Mouse (Mus musculus) Patski (cell line): Measurements from ENCODE around the gene Snx8. TPM values are rescaled to one million over a fixed set of nuclear protein-coding genes. Genes with fewer than 3 reads are reported as not detected.
A peak's percentile ranks its signal among the peaks of the same experiment; 100 is the strongest.

Experiments used
- ATAC-seq: fragments of 100-300 bp; one replicate; pipeline ENCODE4 v1.8.0; 2021
- CTCF ChIA-PET: fragments of 350-600 bp; sonication (Branson Sonifier 250); formaldehyde crosslinking; loops from one replicate; lab custom pipeline; 2022; ENCODE audit warnings: inconsistent platforms; lab: Charles Lee
- POLR2A ChIA-PET: fragments of 350-600 bp; sonication (Branson Sonifier 250); formaldehyde crosslinking; loops from one replicate; lab custom pipeline; 2022; ENCODE audit warnings: antibody characterized with exemption, inconsistent platforms; lab: Charles Lee
- DNase-seq: peaks from one replicate; pipeline ENCODE4 v3.0.0-alpha.2; 2011; ENCODE audit warnings: low read depth, low spot score
- H3K27me3 ChIP-seq: fragments of 371-371 bp; one replicate; pipeline ENCODE4 v1.5.1; 2021
- CTCF ChIP-seq: fragments of 100-300 bp; IDR thresholded peaks from one replicate; pipeline ENCODE4 v1.5.1; 2021
- in situ Hi-C: fragments of 300-500 bp; cut with MboI; formaldehyde crosslinking; loops from 3 replicates; pipeline ENCODE4 v1.11.1; 2018; ENCODE audit warnings: low pct_unique_long_range_greater_than_20kb, mixed read lengths
- polyA plus RNA-seq: library from polyadenylated mRNA; unstranded; gene quantifications from one replicate; pipeline ENCODE4 v1.2.3, GENCODE M21; 2021

Gene Snx8
- polyA plus RNA-seq, 1 experiment from 2014 or later: 26.3 TPM

DNA sequence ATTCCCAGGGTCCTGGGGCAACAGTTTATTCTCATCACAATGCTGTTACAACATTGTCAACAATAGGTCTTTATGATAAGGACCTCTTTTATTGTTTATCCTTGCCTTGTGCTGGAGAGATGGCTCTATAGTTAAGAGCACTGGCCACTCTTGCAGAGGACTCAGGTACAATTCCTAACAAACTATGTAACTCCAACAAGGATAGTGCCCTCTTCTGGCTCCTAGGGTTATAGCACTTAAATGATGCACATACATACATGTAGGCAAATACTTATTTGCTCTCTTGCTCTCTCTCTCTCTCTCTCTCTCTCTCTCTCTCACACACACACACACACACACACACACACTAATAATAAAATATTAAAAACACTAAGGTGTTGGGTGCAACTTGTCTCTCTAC is 19.7 kb upstream of the Snx8 start:
- peak; percentile 32 for TF ChIP-seq CTCF
- no peak for ATAC-seq
- DNase-seq: no peak
- ChIA-PET CTCF (no interaction called here), POLR2A (no interaction called here)
- in situ Hi-C loops: no loop called here
- H3K27me3 ChIP-seq: no peaks in the 10 kb centered on the region

DNA sequence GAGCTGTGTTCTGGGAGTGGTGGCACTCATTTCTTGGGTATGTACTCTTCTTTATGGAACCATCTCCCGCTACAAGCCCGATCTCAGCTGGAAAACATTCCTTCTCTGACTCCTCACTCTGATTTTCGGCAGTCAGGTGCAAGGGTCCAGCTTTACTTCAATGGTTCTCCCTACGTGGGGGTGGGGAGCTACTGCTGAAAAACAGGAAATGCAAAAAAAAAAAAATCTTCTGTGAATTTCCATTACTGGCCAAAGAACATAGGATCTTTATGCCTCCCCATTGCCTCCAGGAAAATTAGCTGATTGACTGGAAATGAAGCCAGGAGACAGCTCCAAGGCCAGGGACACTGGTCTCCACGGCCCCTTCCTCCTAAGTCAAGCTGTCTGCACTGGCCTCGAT is 17.6 kb upstream of the Snx8 start:
- ChIA-PET CTCF (interaction anchor here (1.1 to 4.8 kb wide), 6 partner anchors 8 to 73 kb away, joined by 3 to 27 read pairs (median 4); no protein-coding TSS in a partner anchor), POLR2A (interaction anchor here (0.6 kb wide), 1 partner anchor 882 kb away, joined by 3 read pairs; no protein-coding TSS in a partner anchor)
- no peak for TF ChIP-seq CTCF
- in situ Hi-C loops: no loop called here
- ATAC-seq: no peak
- no peak for DNase-seq
- no peaks in the 10 kb centered on the region for H3K27me3 ChIP-seq

DNA sequence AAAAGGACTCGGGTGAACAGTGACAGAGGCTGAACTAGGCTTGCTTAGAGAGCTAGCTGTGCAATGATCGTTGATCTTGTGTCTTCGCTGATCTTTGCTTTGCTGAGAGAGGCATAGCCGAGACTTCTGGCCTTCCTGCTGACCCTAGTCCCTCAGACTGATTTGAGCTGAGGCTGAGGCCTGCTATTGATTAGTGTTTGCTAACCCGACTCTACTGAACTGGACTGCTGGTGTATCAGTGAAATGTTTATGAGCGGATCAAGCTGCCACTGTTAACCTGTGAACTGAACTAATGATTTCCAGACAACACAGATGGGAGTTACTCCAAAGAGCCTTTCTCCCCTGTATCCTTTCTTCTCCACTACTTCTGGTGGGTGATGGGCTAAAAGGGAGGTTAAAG is 16.1 kb upstream of the Snx8 start:
- no peak for DNase-seq
- ChIA-PET POLR2A (no interaction called here), CTCF (interaction anchor here (2.4 to 4.8 kb wide), 2 partner anchors 10 to 49 kb away, joined by 5 to 27 read pairs; no protein-coding TSS in a partner anchor)
- TF ChIP-seq CTCF: no peak
- in situ Hi-C loops: no loop called here
- H3K27me3 ChIP-seq: no peaks in the 10 kb centered on the region
- no peak for ATAC-seq

DNA sequence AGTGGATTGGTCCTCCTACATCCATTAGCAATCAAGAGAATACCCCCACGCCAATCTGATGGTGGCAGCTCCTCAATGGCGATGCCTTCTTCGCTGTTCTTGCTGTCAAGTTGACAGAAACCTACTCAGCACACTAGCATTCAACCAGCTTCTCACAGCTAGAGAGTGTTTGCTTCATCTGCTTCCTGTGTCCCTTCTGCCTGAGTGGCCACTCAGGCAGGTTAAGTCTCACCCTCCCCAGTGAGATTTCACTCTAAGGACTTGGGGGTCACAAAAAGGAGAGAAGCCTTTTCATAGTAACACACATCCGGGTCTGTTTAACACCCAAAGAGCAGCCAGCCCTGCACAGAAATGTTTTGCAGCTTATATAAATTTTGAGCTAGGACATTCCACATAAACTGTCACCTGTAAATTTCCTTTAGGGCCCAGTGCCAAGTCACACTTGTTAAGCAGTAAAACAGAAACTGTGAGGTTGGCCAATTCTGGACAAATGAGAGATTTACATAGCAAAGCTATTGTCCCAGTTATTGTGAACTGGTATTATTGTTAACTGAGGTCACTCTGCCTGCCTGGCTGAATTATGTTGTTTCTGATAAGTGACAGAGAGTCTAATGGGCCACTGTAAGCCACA is 13.7 kb upstream of the Snx8 start:
- in situ Hi-C loops: no loop called here
- POLR2A ChIA-PET: no interaction called here
- ATAC-seq (no peak), DNase-seq (no peak)
- no peaks in the 10 kb centered on the region for H3K27me3 ChIP-seq
- no peak for TF ChIP-seq CTCF
- CTCF ChIA-PET: interaction anchor here (0.6 to 4.8 kb wide), 7 partner anchors 8 to 81 kb away, joined by 3 to 27 read pairs (median 4); partner anchors contain the start of genes Mad1l1 and Nudt1

DNA sequence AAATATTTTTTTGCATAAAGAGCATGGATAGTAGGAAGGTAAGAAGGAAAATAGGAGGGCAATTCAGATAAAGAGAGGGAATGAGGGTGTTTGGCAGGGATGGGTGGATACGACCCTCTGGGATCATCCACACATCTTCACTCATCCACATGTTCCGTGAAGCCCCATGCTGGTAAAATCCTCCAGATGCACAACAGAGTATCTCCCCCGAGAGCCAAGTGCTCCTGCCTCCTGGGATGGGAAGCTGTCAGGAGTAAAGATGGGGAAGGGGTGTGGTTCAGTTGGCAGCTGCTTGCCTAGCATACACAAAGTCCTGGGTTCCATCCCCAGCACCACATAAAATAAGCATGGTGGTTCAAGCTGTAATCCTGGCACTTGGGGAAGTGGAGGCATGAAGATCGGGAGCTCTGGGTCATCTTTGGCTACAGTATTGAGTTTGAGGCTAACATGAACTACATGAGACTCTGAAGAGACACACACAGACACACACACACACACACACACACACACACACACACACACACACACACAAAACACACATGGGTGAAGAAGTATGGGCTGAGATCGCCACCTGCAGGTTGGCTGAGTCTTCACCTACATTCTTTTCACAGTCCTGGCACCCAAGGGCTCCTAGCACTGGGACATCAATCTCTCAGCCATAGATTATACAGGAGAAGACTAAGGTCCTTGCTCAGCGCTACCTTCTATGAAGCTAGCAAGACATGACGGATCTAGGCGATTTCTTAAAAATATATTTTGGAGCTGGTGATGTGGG is 7.3 kb upstream of the Snx8 start:
- ATAC-seq (no peak), DNase-seq (no peak)
- in situ Hi-C loops: loop anchor here (10.0 kb wide), 1 partner anchor 192 kb away; no protein-coding TSS in a partner anchor
- CTCF ChIA-PET: interaction anchor here (0.7 to 4.3 kb wide), 15 partner anchors 8 to 372 kb away, joined by 3 to 28 read pairs (median 4); partner anchors contain the start of gene Mrm2
- no peaks in the 10 kb centered on the region for H3K27me3 ChIP-seq
- POLR2A ChIA-PET: interaction anchor here (0.6 kb wide), 1 partner anchor 97 kb away, joined by 3 read pairs; no protein-coding TSS in a partner anchor
- TF ChIP-seq CTCF: peak; percentile 88

DNA sequence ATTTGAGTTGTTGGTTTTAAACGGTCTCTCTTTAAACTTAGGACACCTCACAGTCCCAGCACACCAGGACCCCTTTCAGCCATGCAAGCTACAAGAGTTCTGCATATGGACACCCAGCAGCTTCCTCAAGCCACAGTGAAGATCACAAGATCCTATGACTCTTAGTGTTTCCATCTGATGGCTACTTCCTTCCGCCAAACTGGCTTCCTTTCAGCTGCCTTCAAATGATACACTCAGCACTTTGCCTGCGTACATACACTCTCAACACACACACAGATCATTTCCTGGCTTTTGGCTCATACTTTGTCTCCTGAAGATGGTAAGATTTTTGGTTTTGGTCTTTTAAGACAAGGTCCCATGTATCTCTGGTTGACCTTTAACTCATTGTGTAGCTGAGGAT is 3.6 kb upstream of the Snx8 start:
- CTCF ChIA-PET: interaction anchor here (1.1 to 2.5 kb wide), 2 partner anchors 57 to 60 kb away, joined by 3 to 8 read pairs; partner anchors contain the start of gene Mrm2
- DNase-seq: no peak
- in situ Hi-C loops: loop anchor here (5.0 to 10.0 kb wide), 2 partner anchors 55 to 188 kb away; no protein-coding TSS in a partner anchor

DNA sequence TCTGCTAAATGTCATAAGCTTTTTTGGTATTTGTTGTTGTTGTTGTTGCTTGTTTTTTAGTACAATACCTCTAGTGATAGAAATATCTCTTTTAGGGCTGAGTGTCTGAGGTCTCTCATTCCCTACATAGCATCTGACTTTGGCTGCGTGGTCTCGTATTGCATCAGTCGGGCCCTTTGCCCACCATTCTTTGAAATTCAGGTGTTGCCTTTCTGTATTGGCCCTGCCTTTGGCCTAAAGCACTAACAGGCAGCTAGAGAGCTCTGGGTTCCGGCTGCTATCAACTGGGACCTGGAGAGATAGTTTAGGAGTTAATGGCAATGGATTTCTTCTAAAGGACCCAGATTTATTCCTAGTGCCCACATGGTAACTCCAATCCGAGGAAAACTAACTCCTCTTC is 2.9 kb upstream of the Snx8 start:
- no peak for TF ChIP-seq CTCF
- POLR2A ChIA-PET: interaction anchor here (0.7 to 1.0 kb wide), 2 partner anchors 50 to 468 kb away, joined by 3 read pairs; no protein-coding TSS in a partner anchor
- no peak for ATAC-seq
- DNase-seq: no peak
- CTCF ChIA-PET: interaction anchor here (1.1 to 2.5 kb wide), 2 partner anchors 56 to 59 kb away, joined by 3 to 8 read pairs; partner anchors contain the start of gene Mrm2
- in situ Hi-C loops: loop anchor here (5.0 to 10.0 kb wide), 2 partner anchors 55 to 187 kb away; no protein-coding TSS in a partner anchor
- H3K27me3 ChIP-seq: no peaks in the 10 kb centered on the region

More for the DNA sequence above, 3.6 kb upstream of the Snx8 start:
- no peak for TF ChIP-seq CTCF
- H3K27me3 ChIP-seq: no peaks in the 10 kb centered on the region
- ATAC-seq: no peak
- POLR2A ChIA-PET: no interaction called here

DNA sequence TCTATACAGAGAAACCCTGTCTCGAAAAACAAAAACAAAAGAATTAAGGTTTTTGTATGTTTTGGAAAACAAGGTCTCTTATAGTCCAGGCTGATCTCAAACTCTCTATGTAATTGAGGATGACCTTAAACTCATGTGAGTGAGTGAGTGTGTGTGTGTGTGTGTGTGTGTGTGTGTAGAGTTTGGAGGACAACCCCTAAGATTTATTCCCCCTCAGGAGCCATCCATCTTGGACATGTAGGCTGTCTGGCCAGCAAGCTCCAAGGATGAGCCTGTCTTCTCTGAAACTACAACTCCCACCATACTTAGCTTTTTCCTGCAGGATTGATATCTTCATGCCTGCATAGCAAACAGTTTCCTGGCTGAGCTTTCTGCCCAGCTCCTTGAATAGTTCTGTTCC is 2.4 kb upstream of the Snx8 start:
- DNase-seq: no peak
- H3K27me3 ChIP-seq: no peaks in the 10 kb centered on the region
- no peak for TF ChIP-seq CTCF
- in situ Hi-C loops: loop anchor here (5.0 to 10.0 kb wide), 2 partner anchors 54 to 187 kb away; no protein-coding TSS in a partner anchor
- CTCF ChIA-PET: interaction anchor here (0.9 to 2.5 kb wide), 3 partner anchors 15 to 59 kb away, joined by 3 to 8 read pairs (median 3); partner anchors contain the start of gene Mrm2
- POLR2A ChIA-PET: interaction anchor here (0.7 to 1.0 kb wide), 2 partner anchors 49 to 467 kb away, joined by 3 read pairs; no protein-coding TSS in a partner anchor
- ATAC-seq: no peak

DNA sequence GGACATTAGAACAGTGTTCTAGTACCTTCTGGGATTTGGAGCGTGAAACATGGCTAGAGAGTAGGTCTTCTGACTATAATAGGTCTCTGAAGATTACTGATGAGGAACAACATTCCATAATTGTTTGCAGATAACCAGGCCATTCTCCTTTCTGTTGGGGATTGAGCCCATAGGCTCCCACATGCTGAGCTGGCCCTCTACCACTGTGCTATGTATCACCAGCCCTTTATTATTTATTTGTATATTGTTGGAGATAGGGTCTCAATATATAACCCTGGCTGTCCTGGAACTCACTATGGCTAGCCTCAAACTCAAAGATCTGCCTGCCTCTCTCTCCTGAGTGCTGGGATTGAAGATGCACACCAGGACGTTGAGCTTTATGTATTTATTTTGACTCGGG is 585 bp upstream of the Snx8 start:
- ChIA-PET POLR2A (interaction anchor here (0.8 to 1.4 kb wide), 2 partner anchors 16 to 58 kb away, joined by 3 read pairs; partner anchors contain the start of gene Mrm2), CTCF (interaction anchor here (1.0 kb wide), 1 partner anchor 54 kb away, joined by 3 read pairs; no protein-coding TSS in a partner anchor)
- in situ Hi-C loops: loop anchor here (5.0 to 10.0 kb wide), 2 partner anchors 52 to 185 kb away; no protein-coding TSS in a partner anchor
- TF ChIP-seq CTCF: no peak
- H3K27me3 ChIP-seq: no peaks in the 10 kb centered on the region
- ATAC-seq (no peak), DNase-seq (no peak)
